Mouse (Mus musculus) CD4-positive, CD25-positive, alpha-beta regulatory T cell, adult 2 months (primary cell): ENCODE measurements around the gene Hdac11.
A peak's percentile ranks its signal among the peaks of the same experiment; 100 is the strongest.

Experiments used
- DNase-seq: peaks from one replicate; pipeline ENCODE4 v3.0.0-alpha.2; 2012; ENCODE audit warnings: low read depth, low spot score

The Hdac11 gene

DNA sequence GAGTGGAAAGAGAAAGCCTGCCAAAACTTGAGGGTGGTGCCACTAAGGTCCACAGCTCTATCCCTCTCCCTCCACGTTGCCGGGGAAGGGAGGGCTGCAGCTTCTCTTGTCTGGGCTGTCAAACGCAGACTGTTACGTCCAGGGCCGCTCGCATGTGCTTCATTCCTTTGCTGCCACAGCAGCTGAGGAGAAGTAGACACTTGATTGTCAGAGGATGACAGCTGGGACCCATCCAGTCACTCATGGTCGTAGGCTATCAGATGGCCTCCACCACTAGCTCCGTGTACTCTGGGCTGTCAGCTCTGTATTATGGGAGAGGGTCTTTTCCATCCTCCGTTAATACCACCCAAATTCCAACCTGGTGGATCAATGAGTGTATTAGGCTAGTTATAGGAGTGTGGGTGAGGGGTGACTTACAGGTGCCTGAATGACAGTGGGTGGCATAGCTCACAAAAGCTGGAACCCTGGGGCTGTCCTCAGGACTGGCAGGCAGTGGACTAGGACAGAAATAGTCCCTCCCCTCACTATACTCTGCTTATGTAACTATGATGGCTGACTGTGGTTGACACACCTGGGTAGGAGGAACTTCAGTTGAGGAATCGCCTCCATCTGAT is 19.0 kb upstream of the Hdac11 start:
- DNase-seq = no peak

DNA sequence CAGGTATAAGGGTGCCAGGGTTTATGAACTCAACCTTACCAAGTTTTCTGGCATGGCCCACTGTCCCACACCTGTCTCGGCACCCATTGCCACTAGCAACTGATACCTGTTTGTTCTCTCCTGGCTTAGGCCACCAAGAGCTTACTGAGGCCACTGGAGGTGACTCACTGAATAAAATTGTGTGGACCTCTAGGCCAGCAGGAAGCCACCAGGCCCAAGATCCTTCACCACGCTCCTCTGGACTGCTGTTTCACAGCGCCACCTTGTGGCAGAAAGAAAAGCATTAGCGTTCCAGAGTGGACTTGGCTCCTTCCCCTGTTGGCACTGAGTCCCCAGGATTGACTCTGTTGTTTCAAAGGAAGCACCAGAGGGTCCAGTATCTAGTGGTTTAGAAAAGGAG is 16.6 kb upstream of the Hdac11 start:
- peak; percentile 86 for DNase-seq

DNA sequence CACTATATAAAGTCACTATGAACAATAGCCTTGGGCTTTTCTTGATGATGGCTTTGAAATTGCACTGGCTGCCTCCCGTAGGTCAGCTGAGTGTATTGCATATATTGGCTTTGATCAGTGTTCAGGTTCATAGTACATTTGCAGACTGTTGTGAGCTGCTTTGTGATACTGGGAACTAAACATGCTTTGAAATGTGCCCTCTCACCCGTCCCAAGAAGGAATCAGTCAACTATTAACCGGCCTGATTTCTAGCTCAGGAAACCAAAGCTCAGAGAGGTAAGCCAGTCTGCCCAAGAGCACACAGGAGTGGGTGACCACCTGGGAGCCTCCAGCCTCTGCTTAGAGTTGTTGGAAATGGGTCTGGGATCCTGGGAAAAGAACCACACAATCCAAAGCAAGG is 11.4 kb upstream of the Hdac11 start:
- DNase-seq = no peak

DNA sequence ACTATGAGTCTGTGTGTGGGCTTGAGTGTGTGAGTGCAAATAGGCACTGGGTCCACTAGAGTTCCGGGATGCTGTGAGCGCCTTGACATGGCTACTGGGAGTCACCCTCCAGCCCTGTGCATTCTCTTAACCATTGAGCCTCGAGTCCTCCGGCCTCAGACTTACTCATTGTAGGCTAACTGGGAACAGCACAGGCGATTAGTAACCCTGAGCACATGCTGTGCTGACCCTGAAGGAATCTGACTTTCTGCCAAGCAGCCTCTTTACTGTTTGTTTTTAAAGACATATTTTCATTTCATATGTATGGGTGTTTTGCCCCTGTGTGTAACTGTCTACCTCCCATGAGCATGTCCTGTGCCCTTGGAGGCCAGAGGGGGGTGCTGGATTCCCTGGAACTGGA is 10.9 kb upstream of the Hdac11 start:
- no peak for DNase-seq

DNA sequence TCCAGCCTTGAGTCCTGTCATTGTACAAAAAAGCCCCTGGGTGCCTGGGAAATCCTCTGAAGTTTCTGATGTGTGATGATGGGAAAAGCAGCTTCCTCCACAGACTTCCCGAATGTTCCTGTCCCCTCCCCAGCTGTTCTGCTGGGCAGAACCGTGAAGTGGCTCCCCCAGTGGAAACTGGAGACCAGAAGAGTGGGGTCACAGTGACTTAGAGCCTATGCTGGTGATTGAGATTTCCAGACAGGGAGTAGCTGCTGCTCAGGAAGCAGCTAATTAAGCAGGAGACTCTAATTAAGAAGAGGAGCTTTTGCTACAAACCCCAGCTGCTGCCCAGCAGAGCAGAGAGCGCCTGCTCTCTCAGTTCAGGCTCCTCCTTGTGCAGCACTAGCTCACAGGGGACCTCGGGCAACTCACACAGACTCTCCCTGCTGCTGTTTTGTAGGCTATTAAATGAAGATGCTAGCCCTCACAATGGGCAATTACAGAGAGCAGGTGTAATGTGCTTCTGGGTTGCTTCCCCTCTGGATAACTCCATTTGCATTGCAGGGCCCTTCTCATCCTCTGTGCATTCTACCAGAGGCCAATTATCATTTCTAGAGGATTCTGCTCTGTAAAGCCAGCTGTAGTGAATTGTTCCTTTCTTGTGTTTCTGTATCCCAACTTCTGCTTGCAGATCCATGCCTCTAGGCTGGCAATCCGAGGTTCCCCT is 9.9 kb upstream of the Hdac11 start:
- DNase-seq = no peak

DNA sequence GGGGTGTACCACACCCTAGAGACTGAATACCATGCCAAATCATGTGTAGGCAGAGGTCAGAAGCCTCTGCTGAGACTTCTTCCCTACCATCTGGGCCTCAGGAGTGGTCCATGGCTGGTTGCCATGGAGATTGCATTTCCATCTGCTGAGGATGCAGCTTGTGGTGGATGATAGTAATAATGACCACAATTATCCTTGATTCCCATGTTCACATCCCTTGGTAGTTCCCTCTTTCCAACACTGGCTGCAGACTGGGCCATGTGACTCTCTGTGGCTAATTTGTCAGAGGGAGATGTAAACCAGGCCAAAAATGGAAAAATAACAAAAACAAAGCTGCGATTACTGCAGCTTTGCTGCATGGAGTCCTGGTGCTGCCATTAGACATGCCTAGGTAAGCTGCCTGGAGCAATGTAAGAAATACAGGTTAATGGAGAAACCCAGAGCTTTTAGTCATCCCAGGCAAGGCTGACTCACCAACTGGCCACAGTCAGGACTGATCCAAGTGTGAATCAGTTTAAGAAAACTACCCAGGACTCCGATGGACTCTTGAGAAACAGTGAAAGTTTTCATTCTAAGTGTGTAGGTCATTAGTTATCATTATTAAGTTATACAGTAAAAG is 9.2 kb upstream of the Hdac11 start:
- DNase-seq = no peak

DNA sequence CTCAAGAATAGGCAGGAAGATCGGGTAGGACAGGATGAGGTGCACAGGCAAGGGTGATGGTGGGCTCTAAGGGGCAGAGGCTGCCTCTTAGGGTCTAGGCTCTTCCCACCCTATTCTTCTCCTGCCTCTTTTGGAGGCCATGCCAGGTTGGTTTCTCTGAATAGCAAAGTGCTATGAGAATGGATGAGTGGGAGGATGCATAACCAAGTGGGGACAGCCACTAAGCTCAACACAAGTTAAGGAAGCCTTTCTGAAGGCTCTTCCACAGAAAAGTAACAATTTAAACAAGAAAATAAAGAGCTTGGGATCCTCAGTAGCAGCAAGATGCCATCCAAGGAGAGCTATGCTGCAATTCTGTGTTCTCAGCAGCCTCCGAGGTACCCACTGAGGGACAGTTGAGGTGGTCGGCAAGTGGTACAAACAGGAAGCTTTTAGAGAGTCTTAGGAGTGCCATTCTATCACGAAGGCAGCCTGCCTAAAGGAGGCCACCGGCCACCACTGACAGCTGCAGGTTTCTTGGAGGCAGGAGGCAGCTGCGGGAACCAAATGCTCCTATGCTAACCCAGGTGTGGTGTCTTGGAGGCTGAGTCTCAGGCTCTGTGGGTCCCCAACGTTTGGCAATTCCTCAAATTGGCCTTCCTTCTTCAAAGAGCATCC is 3.4 kb upstream of the Hdac11 start:
- no peak for DNase-seq

DNA sequence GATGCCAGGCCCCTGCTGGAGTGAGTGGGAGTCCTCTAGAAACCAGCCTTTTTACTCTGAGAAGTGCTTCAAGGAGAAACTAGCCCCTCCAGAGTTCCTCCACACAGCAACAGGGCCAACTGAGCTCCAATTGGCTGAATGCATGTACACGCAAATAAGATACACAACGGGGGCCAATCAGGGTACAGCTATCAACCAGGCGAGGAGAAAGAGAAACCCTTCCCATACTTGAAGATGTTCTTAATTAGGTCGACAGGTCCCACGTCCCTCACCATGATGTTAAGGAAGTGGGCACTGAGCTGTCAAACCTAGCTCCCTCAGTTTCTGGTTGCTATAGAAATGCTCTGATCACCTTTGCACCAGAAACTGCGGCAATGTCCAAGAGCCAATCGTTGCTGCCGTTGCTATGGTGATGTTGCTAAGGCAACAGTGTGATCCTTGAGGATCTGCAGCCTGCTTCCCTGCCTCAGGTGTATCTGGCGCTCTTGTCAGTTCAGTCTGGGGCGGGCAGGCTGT is 2.9 kb upstream of the Hdac11 start:
- peak; percentile 73 for DNase-seq

DNA sequence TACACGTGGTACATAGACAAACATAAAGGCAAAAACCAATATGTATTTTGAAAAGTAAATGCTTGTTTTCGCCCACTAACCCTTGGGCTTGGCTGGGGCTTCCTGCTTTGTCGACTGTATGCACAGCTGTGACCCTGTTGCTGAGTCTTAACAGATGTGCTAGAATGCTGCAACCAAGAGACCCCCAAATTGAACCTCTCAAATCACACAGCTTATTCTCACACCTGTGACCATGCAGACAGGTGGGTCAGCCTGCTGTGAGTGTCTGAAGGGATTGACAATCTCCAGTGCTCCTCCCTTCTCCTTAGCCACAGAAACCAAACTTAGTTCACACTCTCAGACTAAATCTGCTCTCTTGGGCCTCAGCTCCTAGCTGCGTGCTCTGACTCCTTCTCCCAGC is 1.8 kb upstream of the Hdac11 start:
- no peak for DNase-seq

DNA sequence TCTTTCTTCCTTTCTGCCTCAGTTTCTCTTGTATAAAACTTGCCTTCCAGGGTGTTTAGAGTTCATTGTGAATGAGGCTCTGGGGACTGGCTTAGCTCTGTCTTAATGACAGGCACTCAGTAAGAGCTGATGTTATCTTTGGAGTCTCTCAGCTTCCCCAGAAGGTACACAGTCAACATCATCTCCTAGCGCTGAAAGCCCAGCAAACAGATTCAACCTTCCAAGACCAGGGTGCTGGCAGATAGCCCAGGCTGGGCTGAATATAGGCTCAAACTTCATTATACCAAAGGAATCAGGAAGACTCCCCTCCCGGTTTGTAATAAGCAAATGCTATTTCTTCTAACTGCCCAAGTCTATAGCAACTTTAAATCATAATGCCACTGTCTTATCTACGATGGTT is 1.2 kb upstream of the Hdac11 start:
- no peak for DNase-seq

DNA sequence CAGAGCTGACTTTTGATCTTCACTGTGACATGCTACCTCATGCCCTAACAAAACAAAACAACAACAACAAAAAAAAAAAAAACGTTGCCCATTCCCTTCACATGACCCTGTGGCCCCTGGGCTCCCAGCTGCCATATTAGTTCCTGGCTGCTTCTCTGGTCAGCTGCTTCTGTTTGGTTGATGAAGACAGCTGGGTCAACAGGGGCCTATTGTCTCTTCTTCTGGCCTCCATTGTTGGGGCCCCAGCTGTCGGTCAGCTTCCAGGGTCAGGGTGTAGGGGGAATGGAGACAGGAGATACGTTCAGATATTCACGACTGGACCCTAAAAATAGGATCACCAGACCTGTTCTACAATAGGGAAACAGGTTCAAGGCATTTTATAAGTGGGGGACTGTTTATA is 403 bp upstream of the Hdac11 start:
- DNase-seq = no peak

DNA sequence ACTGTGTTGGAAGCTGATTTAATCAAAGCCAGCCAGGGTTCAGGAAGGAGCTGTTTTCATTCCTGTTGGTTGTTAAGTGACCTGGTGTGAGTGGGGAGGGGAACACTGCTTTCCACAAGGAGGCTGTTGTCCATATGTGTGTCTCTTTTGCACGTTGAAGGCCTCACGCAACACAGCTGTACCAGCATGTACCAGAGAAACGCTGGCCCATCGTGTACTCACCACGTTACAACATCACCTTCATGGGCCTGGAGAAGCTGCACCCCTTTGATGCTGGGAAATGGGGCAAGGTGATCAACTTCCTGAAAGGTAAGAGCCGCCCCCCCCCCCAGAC is 739 bp downstream of the Hdac11 start:
- DNase-seq = no peak

DNA sequence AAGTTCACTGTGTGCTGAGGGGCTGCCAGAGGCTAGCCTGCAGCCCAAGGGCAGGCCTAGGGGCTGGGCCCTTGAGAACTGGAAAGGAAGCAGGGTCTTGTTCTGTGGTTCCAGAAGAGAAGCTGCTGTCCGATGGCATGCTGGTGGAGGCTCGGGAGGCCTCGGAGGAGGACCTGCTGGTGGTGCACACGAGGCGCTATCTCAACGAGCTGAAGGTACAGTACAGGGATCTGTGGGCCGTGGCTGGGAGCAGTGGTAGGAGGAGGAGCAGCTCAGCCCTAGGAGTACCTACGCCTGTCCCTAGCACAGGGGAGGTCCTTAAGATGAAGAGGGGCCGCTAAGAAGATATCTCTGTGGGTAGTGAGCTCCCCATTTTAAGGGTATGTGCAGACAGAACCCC is 2.6 kb downstream of the Hdac11 start:
- no peak for DNase-seq

DNA sequence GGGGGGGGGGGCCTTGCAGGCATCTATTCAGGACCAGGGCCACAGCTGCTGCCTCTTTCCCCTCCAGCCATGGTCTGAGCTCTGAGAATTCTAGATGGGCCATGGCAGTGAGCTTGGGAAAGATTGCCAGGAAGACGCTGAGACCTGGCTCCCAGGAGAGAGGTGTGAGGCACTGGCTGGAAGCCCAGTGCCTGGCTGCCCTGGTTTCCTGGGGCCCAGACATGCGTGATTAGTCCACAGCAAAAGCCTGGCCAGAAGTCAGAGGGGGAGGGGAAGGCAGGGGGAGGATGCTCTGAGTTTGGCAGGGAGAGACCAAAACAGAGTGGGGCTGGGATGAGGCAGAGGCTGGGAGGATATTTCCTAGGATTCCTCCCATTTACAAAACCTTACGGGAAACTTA is 3.9 kb downstream of the Hdac11 start:
- DNase-seq = no peak

DNA sequence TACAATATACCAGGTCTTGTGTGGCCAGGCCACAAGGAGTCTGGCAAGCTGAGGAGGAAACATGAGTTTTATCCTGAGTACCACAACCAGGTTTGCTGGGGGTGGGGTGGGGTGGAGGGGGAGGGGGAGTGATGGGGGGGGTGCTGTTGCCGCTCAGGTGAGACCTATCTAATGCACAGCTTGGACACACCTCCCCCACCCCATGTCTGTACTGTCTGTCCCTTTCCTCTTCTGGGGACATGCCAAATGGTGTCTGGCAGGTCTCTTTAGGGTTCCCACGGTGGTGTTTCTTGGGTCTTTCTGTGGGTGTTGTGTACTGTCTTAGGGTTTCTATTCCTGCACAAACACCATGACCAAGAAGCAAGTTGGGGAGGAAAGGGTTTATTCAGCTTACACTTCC is 4.5 kb downstream of the Hdac11 start:
- no peak for DNase-seq

DNA sequence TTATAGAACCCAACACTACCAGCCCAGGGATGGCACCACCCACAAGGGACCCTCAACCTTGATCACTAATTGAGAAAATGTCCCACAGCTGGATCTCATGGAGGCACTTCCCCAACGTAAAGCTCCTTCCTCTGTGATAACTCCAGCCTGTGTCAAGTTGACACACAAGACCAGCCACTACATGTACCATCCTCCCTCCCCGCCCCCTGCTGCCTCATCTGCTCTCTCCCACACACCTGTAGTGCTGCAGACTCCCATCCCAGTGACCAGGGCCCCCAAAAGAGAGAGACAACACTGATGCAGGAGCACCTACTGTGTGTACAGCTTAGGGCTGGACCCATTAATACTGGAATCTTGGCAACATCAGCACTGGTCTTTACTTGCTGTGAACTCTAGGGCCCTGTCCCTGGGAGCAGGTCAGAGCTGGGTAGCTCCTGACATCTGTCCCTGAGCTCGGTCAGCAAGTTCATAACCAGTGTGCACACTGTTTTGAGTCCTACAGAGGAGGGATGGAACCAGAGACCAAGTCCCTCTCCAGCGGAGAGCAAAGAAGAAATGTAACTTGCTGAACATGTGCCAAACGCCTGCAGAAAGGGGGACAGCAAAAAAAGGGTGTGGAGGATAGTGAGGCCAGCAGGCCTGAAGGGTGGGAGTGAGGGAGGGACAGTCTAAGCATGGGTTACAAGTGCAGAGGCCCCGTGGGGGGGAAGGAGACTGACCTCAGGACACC is 5.2 kb downstream of the Hdac11 start:
- DNase-seq = no peak

DNA sequence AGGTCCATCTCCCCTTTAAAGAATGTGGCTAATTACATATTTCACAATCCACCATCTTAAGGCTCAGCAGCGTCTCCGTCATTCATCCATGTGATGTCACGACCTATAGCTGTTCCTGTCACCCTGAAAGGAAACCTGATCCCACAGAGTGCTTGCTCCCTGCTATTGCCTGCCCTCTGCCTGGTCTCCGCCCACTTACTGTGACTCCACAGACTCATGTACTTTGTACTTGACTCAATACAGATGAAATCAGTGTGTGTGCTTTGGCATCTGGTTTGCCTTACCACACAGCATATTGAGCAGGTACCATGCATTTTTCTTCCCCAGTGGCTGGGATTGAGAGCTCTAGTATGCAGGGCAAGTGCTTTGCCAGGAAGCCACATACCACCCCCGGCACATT is 5.8 kb downstream of the Hdac11 start:
- DNase-seq = no peak

DNA sequence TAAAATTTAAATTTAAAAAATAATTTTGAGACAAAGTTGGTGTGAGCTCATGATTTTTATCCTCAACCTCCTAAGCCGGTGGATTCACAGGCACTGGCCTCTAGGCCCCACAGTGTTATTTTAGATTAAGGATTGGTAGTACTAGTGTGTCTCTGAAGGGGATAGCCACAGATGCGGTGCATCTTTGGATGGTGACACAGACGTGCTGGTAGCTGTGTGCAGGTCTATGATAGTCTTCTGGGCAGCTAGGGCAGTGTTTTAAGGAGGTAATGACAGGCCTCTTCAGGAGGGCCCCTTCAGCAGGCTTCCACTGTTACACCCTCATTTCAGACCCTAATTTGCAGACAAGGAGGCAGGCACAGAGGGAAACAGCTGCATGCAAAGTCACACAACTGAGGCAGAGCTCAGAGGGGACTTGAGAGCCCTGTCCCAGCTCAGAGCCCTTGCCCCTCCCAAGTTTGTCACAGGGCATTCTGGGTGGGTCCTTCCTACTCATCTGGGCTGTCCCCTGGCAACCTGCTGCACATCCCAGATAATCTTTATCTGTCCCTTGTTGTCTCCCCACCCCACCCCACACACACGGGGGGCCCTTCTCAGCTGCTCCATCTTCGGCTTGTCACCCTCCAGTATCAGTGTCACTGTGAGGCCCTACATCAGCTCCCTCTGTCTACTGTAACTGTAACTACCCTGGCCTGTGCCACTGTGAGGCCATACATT is 6.9 kb downstream of the Hdac11 start:
- DNase-seq = no peak

DNA sequence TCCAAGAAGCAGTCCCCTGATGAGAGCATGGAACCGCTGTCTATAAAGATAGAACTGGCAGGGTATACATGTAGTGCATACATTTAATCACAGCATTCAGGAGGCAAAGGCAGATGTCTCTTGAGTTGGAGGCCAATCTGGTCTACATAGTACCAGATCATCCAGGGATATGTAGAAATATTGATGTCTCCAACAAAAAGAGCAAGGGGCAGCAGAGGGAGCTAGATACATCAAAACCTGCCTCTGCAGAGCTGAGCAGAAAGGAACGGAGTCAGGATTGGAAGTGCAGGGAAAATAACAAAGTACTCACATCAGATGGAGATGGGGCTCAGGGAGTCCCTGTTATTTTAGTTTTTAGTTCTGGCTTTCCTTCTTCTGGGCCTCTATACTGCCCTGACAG is 8.1 kb downstream of the Hdac11 start:
- DNase-seq = no peak

DNA sequence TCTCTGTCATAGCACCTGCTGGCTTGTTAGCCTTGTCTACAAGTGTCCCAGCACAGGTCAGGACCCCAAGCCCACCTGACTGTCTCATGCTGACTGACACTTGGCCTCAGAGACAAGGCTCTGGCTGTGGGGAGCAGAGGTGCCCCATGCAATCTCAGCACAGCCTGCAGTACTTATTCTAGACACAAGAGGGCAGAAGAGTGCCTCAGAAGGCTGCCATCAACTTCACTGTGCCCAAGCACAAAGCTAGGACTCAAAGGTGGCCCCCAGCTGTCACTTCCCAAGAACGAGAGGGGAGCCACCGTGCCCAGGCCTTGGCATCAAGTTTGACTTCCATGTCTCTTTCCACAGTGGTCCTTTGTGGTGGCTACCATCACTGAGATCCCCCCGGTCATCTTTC is 8.7 kb downstream of the Hdac11 start:
- peak; percentile 79 for DNase-seq

DNA sequence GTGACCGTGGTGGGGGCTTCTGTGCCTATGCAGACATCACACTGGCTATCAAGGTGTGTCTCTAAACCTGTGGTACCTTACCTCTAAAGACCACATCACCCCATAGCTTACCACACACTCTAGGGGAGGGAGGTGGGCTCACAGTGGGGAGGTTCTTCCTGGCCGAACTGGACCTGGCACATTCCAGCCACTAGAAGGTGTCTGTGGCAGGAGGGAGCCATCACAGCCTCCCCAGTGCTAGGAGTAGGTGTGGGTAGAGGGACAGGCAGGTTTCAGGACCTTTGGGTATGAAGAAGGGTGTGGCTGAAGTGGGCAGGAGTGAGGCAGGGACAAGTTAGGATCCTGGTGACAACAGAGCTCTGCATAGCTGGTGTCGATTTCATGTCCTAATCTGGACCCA is 11.4 kb downstream of the Hdac11 start:
- no peak for DNase-seq
